Mouse (Mus musculus) midbrain, embryonic 16.5 days (tissue): ENCODE data around the gene Cdkal1. TPM values are rescaled to one million over a fixed set of nuclear protein-coding genes. Genes with fewer than 3 reads are reported as not detected.

ENCODE experiments used
- ATAC-seq: fragments of 200-750 bp; cut with Nextera tagmentation; 2 replicates; pipeline ENCODE4 v1.8.0; 2017; ENCODE audit warnings: moderate TSS enrichment
- H3K27ac ChIP-seq: fragments of 300-500 bp; sonication (generic); 2 replicates; pipeline ENCODE4 v1.5.1; 2014; ENCODE audit warnings: mild to moderate bottlenecking, low read length, mixed read lengths
- H3K27me3 ChIP-seq: fragments of 300-500 bp; sonication (generic); 2 replicates; pipeline ENCODE4 v1.6.1; 2014; ENCODE audit warnings: low read depth, low read length, mixed read lengths; ENCODE audit not compliant: control insufficient read depth, insufficient read depth
- H3K36me3 ChIP-seq: fragments of 300-500 bp; sonication (generic); 2 replicates; pipeline ENCODE4 v1.6.1; 2014; ENCODE audit warnings: mild to moderate bottlenecking, low read length, moderate library complexity, mixed read lengths; ENCODE audit not compliant: control insufficient read depth, insufficient read depth
- H3K4me1 ChIP-seq: fragments of 300-500 bp; sonication (generic); 2 replicates; pipeline ENCODE4 v1.6.1; 2014; ENCODE audit warnings: mild to moderate bottlenecking, low read length, mixed read lengths; ENCODE audit not compliant: control insufficient read depth, insufficient read depth
- H3K4me2 ChIP-seq: fragments of 300-500 bp; sonication (generic); 2 replicates; pipeline ENCODE4 v1.6.1; 2014; ENCODE audit warnings: mild to moderate bottlenecking, low read length, mixed read lengths
- H3K4me3 ChIP-seq: fragments of 300-500 bp; sonication (generic); 2 replicates; pipeline ENCODE4 v1.5.1; 2014; ENCODE audit warnings: low read depth, mild to moderate bottlenecking, low read length, moderate library complexity, mixed read lengths
- H3K9ac ChIP-seq: fragments of 300-500 bp; sonication (generic); 2 replicates; pipeline ENCODE4 v1.6.1; 2014; ENCODE audit warnings: low read depth, low read length, mixed read lengths
- H3K9me3 ChIP-seq: fragments of 300-500 bp; sonication (generic); replicated peaks from 2 replicates; pipeline ENCODE4 v1.6.1; 2014; ENCODE audit warnings: mild to moderate bottlenecking, low read length, mixed read lengths; ENCODE audit not compliant: control insufficient read depth, poor library complexity, severe bottlenecking
- WGBS: fragments of 180-500 bp; shearing (Covaris S2); extraction: QIAGEN DNeasy Blood & Tissue Kit; methylation state at CpG from one replicate; pipeline ENCODE4 v1.1.7; 2014; 5-methylcytosine and 5-hydroxymethylcytosine counted together
- polyA plus RNA-seq: library from polyadenylated mRNA; unstranded; fragments of >200 nt; fragmentation: Nextera tagmentation; extraction: Ambion mirVana; gene quantifications from 2 replicates; pipeline ENCODE4 v1.2.1, GENCODE M21; 2015

Gene Cdkal1
- polyA plus RNA-seq, result 21.4 and 22.0 TPM in 2 replicates

DNA sequence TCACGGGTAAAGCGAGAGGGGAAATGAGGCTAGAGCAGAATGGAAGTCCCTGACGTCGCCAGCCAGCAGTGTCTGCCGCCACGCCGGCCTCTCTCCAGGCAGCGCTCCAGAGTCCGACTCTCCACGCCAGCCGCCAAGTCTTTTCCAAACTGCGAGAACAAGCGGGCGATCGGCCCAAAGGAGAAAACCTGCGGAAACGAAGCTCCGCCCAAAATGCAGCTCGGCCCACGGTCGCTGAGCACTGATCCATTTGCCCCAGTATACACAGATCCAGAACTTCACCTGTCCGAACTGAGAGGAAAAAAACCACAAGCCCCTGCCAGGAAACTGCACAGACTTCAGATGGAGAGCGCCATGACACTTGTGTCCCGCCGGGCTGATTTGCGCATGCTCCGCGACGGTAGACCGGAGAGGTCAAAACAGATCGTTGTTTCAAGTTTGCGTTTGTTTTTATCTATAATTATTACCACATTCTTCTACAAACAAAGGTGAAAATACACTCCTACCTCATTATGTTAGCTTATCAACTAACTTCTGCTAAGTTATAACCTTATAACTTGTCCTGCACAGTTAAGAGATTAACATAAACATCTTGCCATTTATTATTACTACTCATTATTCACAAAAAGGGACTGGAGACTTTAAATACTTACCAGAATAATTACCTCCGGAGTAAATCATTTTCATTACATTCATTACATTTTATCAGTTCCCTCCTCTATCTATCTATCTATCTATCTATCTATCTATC is at the start of gene Cdkal1:
Gene Cdkal1, minus strand, starts transcription at position 394 of the 751 bp plus-strand sequence.
- under 1% methylated on average over 33 of the region's 33 CpGs for WGBS
- H3K4me3 ChIP-seq, result peak within 1 kb of the TSS; percentile 76
- peaks cover 11% of the 10 kb centered on the region for H3K4me1 ChIP-seq
- peak within 1 kb of the TSS; percentile 74 for H3K9ac ChIP-seq
- H3K27me3 ChIP-seq, result no peaks in the 10 kb centered on the region
- H3K9me3 ChIP-seq, result no peaks in the 10 kb centered on the region
- ATAC-seq, result peak; percentile 95
- H3K4me2 ChIP-seq, result peak within 1 kb of the TSS; percentile 62
- no peaks in the 10 kb centered on the region for H3K36me3 ChIP-seq
- H3K27ac ChIP-seq, result peak within 1 kb of the TSS; percentile 79

DNA sequence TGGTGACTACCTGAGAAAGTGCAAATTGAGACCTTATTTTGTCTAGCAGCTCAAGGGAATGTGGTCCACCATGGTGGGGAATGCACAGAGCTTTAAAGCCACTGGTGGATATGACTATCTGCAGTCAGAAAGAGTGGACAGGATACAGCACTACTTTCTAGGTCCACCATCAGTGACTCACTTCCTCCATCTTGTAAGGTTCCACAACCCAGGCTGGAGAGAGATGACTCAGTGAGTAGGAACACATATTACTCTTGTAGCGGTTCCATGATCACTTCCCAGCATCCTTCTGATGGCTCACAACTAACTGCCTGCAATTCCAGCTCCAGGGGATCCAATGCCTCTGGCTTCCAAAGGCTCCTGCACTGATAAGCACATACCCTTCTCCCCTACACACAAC is 47.9 kb upstream of the Cdkal1 start:
- no peak overlapping the region for H3K27ac ChIP-seq
- peaks cover 13% of the 10 kb centered on the region for H3K9me3 ChIP-seq
- no peaks in the 10 kb centered on the region for H3K27me3 ChIP-seq
- peaks cover 7% of the 10 kb centered on the region; the same call in 1 of the 2 replicates for H3K36me3 ChIP-seq
- no peak overlapping the region for H3K4me3 ChIP-seq
- no peaks in the 10 kb centered on the region for H3K4me1 ChIP-seq
- no peak overlapping the region for H3K4me2 ChIP-seq
- 100% methylated on average over 1 of the region's 1 CpGs for WGBS
- no peak for ATAC-seq
- no peak overlapping the region for H3K9ac ChIP-seq

DNA sequence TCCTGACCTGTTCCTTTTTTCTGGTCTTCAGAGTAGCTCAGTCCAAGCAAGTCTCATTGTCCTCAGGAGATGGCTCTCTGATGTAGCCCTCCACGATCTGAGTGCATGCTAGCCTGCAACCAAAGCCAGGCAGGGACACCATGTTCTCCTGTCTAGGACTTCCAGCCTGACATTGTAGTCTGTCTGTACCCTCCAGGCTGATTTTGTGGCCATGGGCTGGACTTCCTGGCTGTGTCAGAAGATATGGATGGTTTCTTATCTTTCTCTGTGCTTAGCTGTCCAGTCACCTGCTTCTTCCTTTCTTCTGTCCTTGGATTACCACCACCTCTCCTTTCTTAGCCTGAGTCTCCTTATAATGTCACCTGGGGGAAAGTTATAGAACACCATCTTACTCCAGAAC is 47.2 kb upstream of the Cdkal1 start:
- H3K27me3 ChIP-seq, result no peaks in the 10 kb centered on the region
- no peak overlapping the region for H3K4me2 ChIP-seq
- no peaks in the 10 kb centered on the region for H3K4me1 ChIP-seq
- WGBS, result 87% methylated on average over 1 of the region's 1 CpGs
- no peak overlapping the region for H3K4me3 ChIP-seq
- H3K27ac ChIP-seq, result no peak overlapping the region
- H3K9ac ChIP-seq, result no peak overlapping the region
- H3K9me3 ChIP-seq, result peaks cover 14% of the 10 kb centered on the region
- 0 out of 2 replicates have a peak, but pooled peaks cover 2% of the 10 kb centered on the region for H3K36me3 ChIP-seq
- ATAC-seq, result no peak

DNA sequence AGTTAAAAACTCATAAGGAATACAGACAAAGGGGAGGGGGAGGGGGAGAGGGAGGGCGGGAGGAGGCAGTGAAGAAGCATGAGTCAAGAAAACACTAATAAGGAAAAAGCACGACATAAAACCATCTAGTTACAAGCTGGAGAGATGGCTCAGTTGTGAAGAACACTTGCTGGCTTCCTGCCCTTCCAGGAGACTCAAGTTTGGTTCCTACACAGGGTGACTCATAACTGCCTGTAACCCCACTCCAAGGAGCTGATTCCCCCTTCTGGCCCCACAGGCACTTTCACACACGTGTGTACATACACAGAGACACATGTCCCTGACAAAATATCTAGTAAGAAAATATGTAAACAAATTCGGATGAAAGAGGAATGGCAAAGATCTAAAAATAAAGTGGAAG is 46.2 kb upstream of the Cdkal1 start:
- 82% methylated on average over 4 of the region's 4 CpGs for WGBS
- H3K4me3 ChIP-seq, result no peak overlapping the region
- no peak for ATAC-seq
- no peaks in the 10 kb centered on the region for H3K4me1 ChIP-seq
- no peak overlapping the region for H3K9ac ChIP-seq
- H3K9me3 ChIP-seq, result peaks cover 14% of the 10 kb centered on the region
- no peaks in the 10 kb centered on the region for H3K27me3 ChIP-seq
- no peak overlapping the region for H3K4me2 ChIP-seq
- no peak overlapping the region for H3K27ac ChIP-seq
- 0 out of 2 replicates have a peak, but pooled peaks cover 2% of the 10 kb centered on the region for H3K36me3 ChIP-seq

DNA sequence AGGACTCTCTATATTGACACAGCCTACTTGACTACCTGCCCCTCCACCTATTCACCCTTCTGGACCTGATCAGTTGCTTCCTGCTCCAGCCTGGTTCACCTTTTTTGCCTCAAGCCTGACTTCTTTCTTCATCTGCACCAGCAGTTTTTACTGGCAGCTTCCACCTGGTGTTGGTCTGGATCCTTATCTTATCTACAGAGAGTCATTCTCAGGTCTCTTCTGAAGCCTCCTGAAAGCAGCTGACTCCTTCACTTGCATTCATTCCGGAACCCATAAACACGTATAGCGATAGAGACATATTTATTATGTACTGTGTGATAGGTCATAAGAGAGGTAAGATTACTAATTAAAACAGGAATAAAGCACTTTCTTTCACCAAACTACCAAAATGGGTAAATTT is 11.3 kb upstream of the Cdkal1 start:
- Histone ChIP-seq H3K9ac (no peak overlapping the region), H3K4me2 (no peak overlapping the region), H3K9me3 (no peaks in the 10 kb centered on the region), H3K27ac (no peak overlapping the region), H3K4me3 (no peak overlapping the region), H3K36me3 (no peaks in the 10 kb centered on the region), H3K4me1 (no peaks in the 10 kb centered on the region), H3K27me3 (no peaks in the 10 kb centered on the region)
- 96% methylated on average over 3 of the region's 3 CpGs for WGBS
- ATAC-seq, result no peak

DNA sequence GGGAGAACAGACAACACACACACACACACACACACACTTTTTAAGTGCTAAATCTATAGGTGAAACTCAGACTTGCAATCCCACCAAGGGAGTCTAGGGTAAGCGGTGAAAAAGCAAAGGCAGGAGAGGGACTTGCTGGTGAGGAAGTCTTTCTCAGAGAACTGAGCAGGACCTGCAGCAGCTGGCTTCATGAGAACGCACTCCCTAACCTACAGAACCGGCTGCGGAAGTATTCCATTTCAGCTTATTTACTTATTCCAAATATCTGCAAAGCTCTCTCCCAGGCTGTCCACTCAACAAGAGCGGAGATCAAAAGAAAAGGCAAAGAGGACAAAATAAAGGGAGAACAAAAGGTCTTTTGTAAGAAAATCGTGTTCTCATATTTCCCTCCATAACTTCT is 8.9 kb upstream of the Cdkal1 start:
- no peak overlapping the region for H3K9ac ChIP-seq
- H3K36me3 ChIP-seq, result no peaks in the 10 kb centered on the region
- no peaks in the 10 kb centered on the region for H3K4me1 ChIP-seq
- WGBS, result 55% methylated on average over 6 of the region's 6 CpGs
- H3K27me3 ChIP-seq, result no peaks in the 10 kb centered on the region
- no peak overlapping the region for H3K4me2 ChIP-seq
- no peak for ATAC-seq
- no peak overlapping the region for H3K4me3 ChIP-seq
- H3K27ac ChIP-seq, result no peak overlapping the region
- no peaks in the 10 kb centered on the region for H3K9me3 ChIP-seq

DNA sequence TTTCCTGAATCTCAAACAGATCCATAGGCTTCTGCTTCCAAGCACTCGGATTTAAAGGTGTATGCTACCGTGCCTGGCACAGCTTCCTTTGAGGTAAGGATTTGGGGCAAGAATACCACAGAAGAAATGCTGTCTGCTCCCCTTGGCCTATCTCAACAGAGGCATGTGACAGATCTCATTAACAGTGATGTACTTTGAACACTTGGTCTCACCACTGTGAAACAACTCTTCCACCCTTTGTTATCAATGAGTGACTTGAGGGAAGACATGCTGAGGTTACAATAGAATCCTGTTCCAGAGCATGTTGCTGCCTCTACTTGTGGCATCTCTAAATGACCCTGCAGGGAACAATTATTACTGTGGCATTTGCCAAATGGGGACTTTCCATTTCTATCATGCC is 4.6 kb upstream of the Cdkal1 start:
- ATAC-seq, result no peak
- WGBS, result 75% methylated on average over 2 of the region's 2 CpGs
- no peak overlapping the region for H3K4me2 ChIP-seq
- no peaks in the 10 kb centered on the region for H3K36me3 ChIP-seq
- no peak overlapping the region for H3K4me3 ChIP-seq
- H3K27me3 ChIP-seq, result no peaks in the 10 kb centered on the region
- H3K27ac ChIP-seq, result no peak overlapping the region
- H3K4me1 ChIP-seq, result no peaks in the 10 kb centered on the region
- no peak overlapping the region for H3K9ac ChIP-seq
- H3K9me3 ChIP-seq, result no peaks in the 10 kb centered on the region

DNA sequence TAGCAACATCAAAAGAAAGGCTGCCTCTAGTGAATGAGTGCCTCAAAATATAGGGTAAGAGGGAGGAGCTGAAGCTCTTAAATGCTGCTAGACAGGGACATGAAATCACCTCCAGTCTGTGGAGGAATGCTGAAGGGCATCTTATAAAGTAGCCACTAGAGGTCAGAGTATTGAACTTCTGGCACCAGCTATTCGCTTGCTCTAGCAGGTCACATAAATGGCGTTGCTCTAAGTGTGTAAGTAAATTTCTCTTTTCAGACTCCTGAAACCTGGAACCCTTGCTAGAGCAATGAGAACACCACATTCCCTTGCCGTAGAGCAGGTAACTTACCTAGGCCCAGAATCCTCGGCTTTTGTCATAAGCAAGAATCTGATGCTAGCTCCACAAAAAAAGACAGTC is 2.0 kb upstream of the Cdkal1 start:
- Histone ChIP-seq H3K9ac (no peak overlapping the region), H3K4me2 (no peak overlapping the region), H3K9me3 (no peaks in the 10 kb centered on the region), H3K27me3 (no peaks in the 10 kb centered on the region), H3K27ac (no peak overlapping the region), H3K4me1 (peaks cover 11% of the 10 kb centered on the region), H3K4me3 (no peak overlapping the region), H3K36me3 (no peaks in the 10 kb centered on the region)
- ATAC-seq, result peak; percentile 43; the same call in 1 of the 2 replicates
- WGBS, result 22% methylated on average over 4 of the region's 4 CpGs

DNA sequence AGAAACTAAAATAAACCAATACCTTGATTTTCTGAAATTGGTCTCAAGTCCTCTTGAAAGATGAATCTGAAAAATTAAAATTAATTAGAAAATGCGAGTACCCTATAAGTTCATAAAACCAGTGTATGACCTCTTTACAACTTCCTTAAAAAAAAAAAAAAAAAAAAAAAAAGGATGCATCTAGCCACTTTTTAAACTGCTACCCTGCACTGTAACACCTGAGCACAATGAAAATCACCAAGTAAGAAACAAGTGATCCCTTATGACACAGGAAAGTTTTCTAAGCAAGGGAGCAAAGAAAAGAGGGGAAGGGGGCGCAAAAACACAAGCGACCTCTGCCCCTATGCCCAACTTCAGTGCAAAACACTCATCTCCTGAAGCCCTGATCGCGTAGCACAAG is 598 bp downstream of the Cdkal1 start:
- no peaks in the 10 kb centered on the region for H3K27me3 ChIP-seq
- H3K27ac ChIP-seq, result peak overlapping the region; percentile 79
- no peaks in the 10 kb centered on the region for H3K9me3 ChIP-seq
- peak overlapping the region; percentile 62 for H3K4me2 ChIP-seq
- under 1% methylated on average over 5 of the region's 5 CpGs for WGBS
- ATAC-seq, result no peak
- H3K4me1 ChIP-seq, result peaks cover 11% of the 10 kb centered on the region
- peak overlapping the region; percentile 76 for H3K4me3 ChIP-seq
- peak overlapping the region; percentile 74 for H3K9ac ChIP-seq
- H3K36me3 ChIP-seq, result no peaks in the 10 kb centered on the region
